Mouse (Mus musculus) MEL (cell line): ENCODE measurements around the gene Scn1b. TPM values are rescaled to one million over a fixed set of nuclear protein-coding genes. Genes with fewer than 3 reads are reported as not detected.

Experiments used
- DNase-seq: peaks from one replicate; pipeline ENCODE4 v3.0.0; 2011; ENCODE audit warnings: low read depth, low spot score
- H3K27ac ChIP-seq: 2 replicates; pipeline ENCODE4 v1.5.1; 2012; ENCODE audit warnings: low read depth, mild to moderate bottlenecking, control low read depth, low read length, moderate library complexity; ENCODE audit not compliant: control insufficient read depth
- H3K27me3 ChIP-seq, 2 experiments: fragments of 150-350 bp in 1 of 2; sonication (generic) in 1 of 2; 2 replicates each; pipeline ENCODE4 v1.6.1; 2012; ENCODE audit warnings: low read length in 2 of 2, mild to moderate bottlenecking in 2 of 2, improper control_type of control experiment in 1 of 2, moderate library complexity in 1 of 2; ENCODE audit not compliant: insufficient read depth in 2 of 2, control insufficient read depth in 1 of 2
- H3K36me3 ChIP-seq, 2 experiments: 2 replicates each; pipeline ENCODE4 v1.6.1; 2012 to 2014; ENCODE audit warnings: low read length in 2 of 2, improper control_type of control experiment in 1 of 2, inconsistent platforms in 1 of 2, mild to moderate bottlenecking in 1 of 2; ENCODE audit not compliant: insufficient read depth in 2 of 2, control insufficient read depth in 1 of 2
- H3K4me1 ChIP-seq, 2 experiments: fragments of 150-350 bp in 1 of 2; sonication (generic) in 1 of 2; 2 replicates each; pipeline ENCODE4 v1.6.1; 2012; ENCODE audit warnings: low read length in 2 of 2, improper control_type of control experiment in 1 of 2, mild to moderate bottlenecking in 1 of 2; ENCODE audit not compliant: insufficient read depth in 2 of 2, control insufficient read depth in 1 of 2
- H3K4me3 ChIP-seq, 2 experiments: fragments of 150-350 bp in 1 of 2; sonication (generic) in 1 of 2; 2 replicates each; pipeline ENCODE4 v1.5.1; 2012; ENCODE audit warnings: low read depth in 2 of 2, low read length in 2 of 2, mild to moderate bottlenecking in 2 of 2, moderate library complexity in 2 of 2, control low read depth in 1 of 2, improper control_type of control experiment in 1 of 2; ENCODE audit not compliant: control insufficient read depth in 1 of 2, insufficient read depth in 1 of 2
- H3K79me2 ChIP-seq: 2 replicates; pipeline ENCODE4 v1.6.1; 2012; ENCODE audit warnings: mild to moderate bottlenecking, low read length, moderate library complexity; ENCODE audit not compliant: control insufficient read depth, poor library complexity, insufficient read depth
- H3K9ac ChIP-seq: 2 replicates; pipeline ENCODE4 v1.6.1; 2012; ENCODE audit warnings: low read depth, mild to moderate bottlenecking, control low read depth, low read length, moderate library complexity; ENCODE audit not compliant: control insufficient read depth, poor library complexity, severe bottlenecking
- H3K9me3 ChIP-seq: fragments of 150-350 bp; sonication (generic); replicated peaks from 2 replicates; pipeline ENCODE4 v1.6.1; 2012; ENCODE audit warnings: mild to moderate bottlenecking, low read length, improper control_type of control experiment, moderate library complexity; ENCODE audit not compliant: insufficient read depth
- CHD1 ChIP-seq: IDR thresholded peaks from 2 replicates; pipeline ENCODE4 v1.6.1; 2012; ENCODE audit warnings: low read depth, mild to moderate bottlenecking, inconsistent platforms, low read length, improper control_type of control experiment
- CHD2 ChIP-seq: IDR thresholded peaks from 2 replicates; pipeline ENCODE4 v1.6.1; 2011; ENCODE audit warnings: low read length, improper control_type of control experiment
- CTCF ChIP-seq, 3 experiments: IDR thresholded peaks in 2 of 3; conservative IDR thresholded peaks in 1 of 3; 2 replicates each; pipeline ENCODE4 v1.5.1; 2011 to 2012; ENCODE audit warnings: low read length in 3 of 3, low read depth in 2 of 3, mild to moderate bottlenecking in 2 of 3, improper control_type of control experiment in 1 of 3, inconsistent platforms in 1 of 3, mixed read lengths in 1 of 3, moderate library complexity in 1 of 3; ENCODE audit not compliant: control insufficient read depth in 1 of 3, insufficient read depth in 1 of 3, poor library complexity in 1 of 3, severe bottlenecking in 1 of 3
- E2F4 ChIP-seq: IDR thresholded peaks from 2 replicates; pipeline ENCODE4 v1.6.1; 2011; ENCODE audit warnings: low read depth, low read length, improper control_type of control experiment, borderline replicate concordance
- ETS1 ChIP-seq: IDR thresholded peaks from 2 replicates; pipeline ENCODE4 v1.6.1; 2012; ENCODE audit warnings: low read depth, mild to moderate bottlenecking, inconsistent platforms, low read length, improper control_type of control experiment, moderate library complexity
- HCFC1 ChIP-seq: IDR thresholded peaks from 2 replicates; pipeline ENCODE4 v1.6.1; 2012; ENCODE audit warnings: low read depth, mild to moderate bottlenecking, inconsistent platforms, low read length, improper control_type of control experiment, moderate library complexity
- JUND ChIP-seq: IDR thresholded peaks from 2 replicates; pipeline ENCODE4 v1.6.1; 2011; ENCODE audit warnings: low read depth, mild to moderate bottlenecking, improper control_type of control experiment, low read length
- MAZ ChIP-seq: IDR thresholded peaks from 2 replicates; pipeline ENCODE4 v1.6.1; 2012; ENCODE audit warnings: low read depth, mild to moderate bottlenecking, inconsistent platforms, low read length, improper control_type of control experiment
- MEF2A ChIP-seq: IDR thresholded peaks from 2 replicates; pipeline ENCODE4 v1.6.1; 2014; ENCODE audit warnings: low read depth, mild to moderate bottlenecking, inconsistent platforms, low read length, improper control_type of control experiment; ENCODE audit not compliant: poor library complexity, insufficient replicate concordance, severe bottlenecking; ENCODE audit errors: extremely low read depth
- MXI1 ChIP-seq: IDR thresholded peaks from 2 replicates; pipeline ENCODE4 v1.6.1; 2011; ENCODE audit warnings: mild to moderate bottlenecking, low read depth, low read length, improper control_type of control experiment
- NELFE ChIP-seq: IDR thresholded peaks from 2 replicates; pipeline ENCODE4 v1.6.1; 2011; ENCODE audit warnings: low read depth, low read length, improper control_type of control experiment
- POLR2A ChIP-seq, 2 experiments: IDR thresholded peaks; 2 replicates each; pipeline ENCODE4 v1.6.1; 2011 to 2012; ENCODE audit warnings: low read length in 2 of 2, mild to moderate bottlenecking in 2 of 2, control low read depth in 1 of 2, improper control_type of control experiment in 1 of 2, low read depth in 1 of 2, moderate library complexity in 1 of 2; ENCODE audit not compliant: control insufficient read depth in 1 of 2, insufficient read depth in 1 of 2, poor library complexity in 1 of 2
- POLR2AphosphoS5 ChIP-seq: IDR thresholded peaks from 2 replicates; pipeline ENCODE4 v1.6.1; 2012; ENCODE audit warnings: low read depth, borderline replicate concordance, mild to moderate bottlenecking, inconsistent platforms, low read length, moderate library complexity, mixed read lengths
- RAD21 ChIP-seq: IDR thresholded peaks from 2 replicates; pipeline ENCODE4 v1.6.1; 2011; ENCODE audit warnings: mild to moderate bottlenecking, low read depth, low read length, improper control_type of control experiment
- RCOR1 ChIP-seq: IDR thresholded peaks from 2 replicates; pipeline ENCODE4 v1.6.1; 2012; ENCODE audit warnings: low read depth, mild to moderate bottlenecking, inconsistent platforms, low read length, improper control_type of control experiment
- SIN3A ChIP-seq: IDR thresholded peaks from 2 replicates; pipeline ENCODE4 v1.6.1; 2012; ENCODE audit warnings: low read length, improper control_type of control experiment, inconsistent platforms
- USF1 ChIP-seq: IDR thresholded peaks from 2 replicates; pipeline ENCODE4 v1.6.1; 2014; ENCODE audit warnings: low read depth, mild to moderate bottlenecking, inconsistent platforms, low read length, improper control_type of control experiment, moderate library complexity
- USF2 ChIP-seq, 2 experiments: IDR thresholded peaks; 2 replicates each; pipeline ENCODE4 v1.6.1; 2011 to 2012; ENCODE audit warnings: improper control_type of control experiment in 2 of 2, low read length in 2 of 2, borderline replicate concordance in 1 of 2, inconsistent platforms in 1 of 2, low read depth in 1 of 2, mild to moderate bottlenecking in 1 of 2; ENCODE audit not compliant: insufficient read depth in 1 of 2
- ZKSCAN1 ChIP-seq: IDR thresholded peaks from 2 replicates; pipeline ENCODE4 v1.6.1; 2012; ENCODE audit warnings: low read depth, mild to moderate bottlenecking, inconsistent platforms, low read length, improper control_type of control experiment, moderate library complexity
- ZNF384 ChIP-seq: IDR thresholded peaks from 2 replicates; pipeline ENCODE4 v1.6.1; 2012; ENCODE audit warnings: low read depth, mild to moderate bottlenecking, inconsistent platforms, low read length, improper control_type of control experiment
- polyA plus RNA-seq, 2 experiments: library from polyadenylated mRNA; stranded (reverse) in 1 of 2; unstranded in 1 of 2; fragments of >175 nt in 1 of 2; fragments of >200 nt in 1 of 2; gene quantifications; 2 replicates each; pipeline versions ENCODE4 v1.2.1 to v1.2.4; 2012; ENCODE audit warnings: low replicate concordance in 2 of 2, low read depth in 1 of 2; ENCODE audit not compliant: insufficient read length in 2 of 2, insufficient read depth in 1 of 2, missing spikeins in 1 of 2
- total RNA-seq: library from RNA; depleted of rRNA; stranded (reverse); fragments of 300-350 nt; gene quantifications from 2 replicates; pipeline ENCODE4 v1.2.3, GENCODE M21; 2012

The Scn1b gene
- total and polyA plus RNA-seq, 3 experiments: not detected

DNA sequence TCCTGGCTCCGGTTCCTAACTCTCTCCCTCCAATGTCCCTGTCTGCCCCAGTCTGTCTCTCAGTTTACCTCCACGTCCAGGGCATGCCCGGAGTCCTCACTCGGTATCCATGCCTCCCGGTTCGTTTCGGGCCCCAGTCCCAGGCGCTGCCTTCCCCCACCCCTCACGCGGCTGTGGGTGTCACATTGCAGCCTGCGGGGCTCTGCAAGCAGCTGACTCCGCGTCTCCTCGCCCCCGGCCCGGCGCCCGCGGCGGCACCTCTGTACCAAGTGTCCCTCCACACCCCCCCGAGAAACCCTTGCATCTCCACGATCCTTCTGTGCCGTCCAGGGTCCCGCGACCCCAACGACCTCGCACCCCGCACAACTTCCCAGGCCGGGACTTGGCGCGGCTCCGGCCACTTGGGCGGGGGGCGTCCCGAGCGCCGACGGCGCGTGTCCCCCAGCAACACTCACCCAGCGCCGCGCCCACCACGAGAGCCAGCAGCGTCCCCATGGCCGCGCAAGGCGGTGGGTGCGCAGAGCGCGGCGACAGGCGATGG, 522 bp downstream of the Scn1b start:
- Histone ChIP-seq H3K9me3 (no peaks in the 10 kb centered on the region), H3K36me3 (no peaks in the 10 kb centered on the region), H3K4me3 (no peak overlapping the region), H3K27me3 (no peaks in the 10 kb centered on the region), H3K9ac (no peak overlapping the region), H3K79me2 (no peaks in the 10 kb centered on the region), H3K27ac (no peak overlapping the region), H3K4me1 (no peaks in the 10 kb centered on the region)
- DNase-seq: no peak
- TF ChIP-seq USF1 (no peak), USF2 (IDR thresholded peaks at IDR 0.05; ENCODE audit: borderline replicate concordance in 1 of 2, insufficient read depth in 1 of 2, low read depth in 1 of 2, low read length in 2 of 2) (no peak), CHD2 (no peak), CHD1 (no peak), SIN3A (no peak), POLR2AphosphoS5 (no peak), ZKSCAN1 (no peak), ZNF384 (no peak), MEF2A (no peak), JUND (no peak), CTCF (IDR thresholded peaks at IDR 0.05 in 2 of 3, conservative IDR thresholded peaks at IDR 0.05 in 1 of 3; ENCODE audit: control insufficient read depth in 1 of 3, insufficient read depth in 1 of 3, low read depth in 2 of 3, low read length in 3 of 3, poor library complexity in 1 of 3, severe bottlenecking in 1 of 3) (no peak), ETS1 (no peak)

DNA sequence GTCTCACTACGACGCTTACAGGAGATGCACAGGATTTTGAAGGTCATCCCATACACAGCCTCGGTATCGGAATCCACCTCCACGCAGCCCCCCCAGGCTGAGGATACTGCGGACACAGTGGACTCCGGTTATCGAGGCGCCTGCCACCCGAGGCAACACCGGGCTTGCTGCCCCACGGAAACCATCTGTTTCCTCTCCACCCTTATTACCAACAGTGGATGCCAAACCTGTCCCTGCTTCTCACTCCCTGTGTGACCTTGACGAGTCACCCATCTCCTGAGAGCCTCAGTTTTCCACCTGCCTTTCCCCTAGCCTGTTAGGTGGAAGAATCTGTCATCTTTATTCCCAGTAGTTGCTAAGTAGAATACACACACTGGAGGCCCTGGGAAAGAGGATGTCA, 1.7 kb downstream of the Scn1b start:
- DNase-seq: no peak
- no peaks in the 10 kb centered on the region for H3K9me3 ChIP-seq
- no peak overlapping the region for H3K9ac ChIP-seq
- H3K79me2 ChIP-seq: no peaks in the 10 kb centered on the region
- no peaks in the 10 kb centered on the region for H3K4me1 ChIP-seq
- no peaks in the 10 kb centered on the region for H3K36me3 ChIP-seq
- H3K4me3 ChIP-seq: no peak overlapping the region
- TF ChIP-seq NELFE (no peak), POLR2A (IDR thresholded peaks at IDR 0.05; ENCODE audit: control insufficient read depth in 1 of 2, insufficient read depth in 1 of 2, low read depth in 1 of 2, low read length in 2 of 2, poor library complexity in 1 of 2) (no peak), MXI1 (no peak), RAD21 (no peak), HCFC1 (no peak), CHD1 (no peak), MEF2A (no peak), ZNF384 (no peak), CTCF (IDR thresholded peaks at IDR 0.05 in 2 of 3, conservative IDR thresholded peaks at IDR 0.05 in 1 of 3; ENCODE audit: control insufficient read depth in 1 of 3, insufficient read depth in 1 of 3, low read depth in 2 of 3, low read length in 3 of 3, poor library complexity in 1 of 3, severe bottlenecking in 1 of 3) (no peak), POLR2AphosphoS5 (no peak), RCOR1 (no peak), MAZ (no peak), E2F4 (no peak), SIN3A (no peak), ZKSCAN1 (no peak)
- H3K27me3 ChIP-seq: no peaks in the 10 kb centered on the region
- no peak overlapping the region for H3K27ac ChIP-seq
